Mouse (Mus musculus) lung, embryonic 15.5 days (tissue): ENCODE measurements around the gene Mrgprb2. TPM values are rescaled to one million over a fixed set of nuclear protein-coding genes. Genes with fewer than 3 reads are reported as not detected.

Source experiments
- ATAC-seq: fragments of 200-750 bp; cut with Nextera tagmentation; 2 replicates; pipeline ENCODE4 v1.8.0; 2017; ENCODE audit warnings: moderate number of reproducible peaks, borderline replicate concordance; ENCODE audit not compliant: low FRiP score, low TSS enrichment; ENCODE audit errors: extremely low read depth
- H3K27ac ChIP-seq: fragments of 300-500 bp; sonication (generic); 2 replicates; pipeline ENCODE4 v1.5.1; 2015; ENCODE audit warnings: moderate library complexity, mild to moderate bottlenecking, inconsistent platforms
- H3K27me3 ChIP-seq: fragments of 300-500 bp; sonication (generic); 2 replicates; pipeline ENCODE4 v1.6.1; 2015; ENCODE audit warnings: inconsistent platforms
- H3K36me3 ChIP-seq: fragments of 300-500 bp; sonication (generic); 2 replicates; pipeline ENCODE4 v1.6.1; 2015; ENCODE audit warnings: inconsistent platforms
- H3K4me1 ChIP-seq: fragments of 300-500 bp; sonication (generic); 2 replicates; pipeline ENCODE4 v1.6.1; 2015; ENCODE audit warnings: inconsistent platforms
- H3K4me2 ChIP-seq: fragments of 300-500 bp; sonication (generic); 2 replicates; pipeline ENCODE4 v1.6.1; 2015; ENCODE audit warnings: inconsistent platforms, mild to moderate bottlenecking, moderate library complexity
- H3K4me3 ChIP-seq: fragments of 300-500 bp; sonication (generic); 2 replicates; pipeline ENCODE4 v1.5.1; 2015; ENCODE audit warnings: mild to moderate bottlenecking, inconsistent platforms
- H3K9ac ChIP-seq: fragments of 300-500 bp; sonication (generic); 2 replicates; pipeline ENCODE4 v1.6.1; 2015; ENCODE audit warnings: inconsistent platforms
- H3K9me3 ChIP-seq: fragments of 300-500 bp; sonication (generic); 2 replicates; pipeline ENCODE4 v1.6.1; 2016; ENCODE audit warnings: inconsistent platforms
- polyA plus RNA-seq: library from polyadenylated mRNA; unstranded; fragments of >200 nt; fragmentation: Nextera tagmentation; extraction: Ambion mirVana; gene quantifications from 2 replicates; pipeline ENCODE4 v1.2.1, GENCODE M21; 2015

The Mrgprb2 gene
- polyA plus RNA-seq: 0.08 TPM in 1 of 2 replicates, not detected in the other

- no peak for ATAC-seq
- H3K9ac ChIP-seq: no peak within 1 kb of the TSS
- H3K27me3 ChIP-seq: no peaks in the 10 kb centered on the region
- no peak within 1 kb of the TSS for H3K4me3 ChIP-seq
- H3K36me3 ChIP-seq: no peaks in the 10 kb centered on the region
- no peak within 1 kb of the TSS for H3K27ac ChIP-seq
- H3K9me3 ChIP-seq: no peaks in the 10 kb centered on the region
- H3K4me2 ChIP-seq: no peak within 1 kb of the TSS
- H3K4me1 ChIP-seq: no peaks in the 10 kb centered on the region
These were observed at the start of gene Mrgprb2 for GRCm38 (mm10) chr7:48557986-48558385. Gene Mrgprb2 (minus strand): TSS chr7:48558086.

Other genes with a start within 250 kb of the Mrgprb2 start
- not detected in 2 replicates for gene Mrgprb8, start 169.6 kb downstream of the Mrgprb2 start, polyA plus RNA-seq
- gene Mrgprb1, start 101.7 kb downstream of the Mrgprb2 start, polyA plus RNA-seq: not detected in 2 replicates
- not detected in 2 replicates for gene Mrgprx2, start 58.8 kb downstream of the Mrgprb2 start, polyA plus RNA-seq
- not detected in 2 replicates for gene Mrgprb3, start 85.7 kb upstream of the Mrgprb2 start, polyA plus RNA-seq
- 29.8 and 30.3 TPM in 2 replicates for gene Zdhhc13, start 230.9 kb upstream of the Mrgprb2 start, polyA plus RNA-seq